Mouse (Mus musculus) lung, embryonic 14.5 days (tissue): ENCODE data around the gene C1qtnf5. TPM values are rescaled to one million over a fixed set of nuclear protein-coding genes. Genes with fewer than 3 reads are reported as not detected.

ENCODE experiments used
- ATAC-seq: fragments of 200-750 bp; cut with Nextera tagmentation; 2 replicates; pipeline ENCODE4 v1.8.0; 2017; ENCODE audit warnings: mild to moderate bottlenecking, moderate TSS enrichment, moderate library complexity; ENCODE audit not compliant: insufficient read depth
- DNase-seq: peaks from one replicate; pipeline ENCODE4 v3.0.0-alpha.2; 2015
- H3K27ac ChIP-seq: fragments of 300-500 bp; sonication (generic); 2 replicates; pipeline ENCODE4 v1.5.1; 2014; ENCODE audit warnings: low read depth, mild to moderate bottlenecking, moderate library complexity
- H3K27me3 ChIP-seq: fragments of 300-500 bp; sonication (generic); 2 replicates; pipeline ENCODE4 v1.6.1; 2014; ENCODE audit warnings: low read length, control low read depth; ENCODE audit not compliant: insufficient read depth
- H3K36me3 ChIP-seq: fragments of 300-500 bp; sonication (generic); 2 replicates; pipeline ENCODE4 v1.6.1; 2014; ENCODE audit warnings: control low read depth; ENCODE audit not compliant: insufficient read depth
- H3K4me1 ChIP-seq: fragments of 300-500 bp; sonication (generic); 2 replicates; pipeline ENCODE4 v1.6.1; 2014; ENCODE audit warnings: antibody characterized with exemption, control low read depth; ENCODE audit not compliant: insufficient read depth
- H3K4me2 ChIP-seq: fragments of 300-500 bp; sonication (generic); 2 replicates; pipeline ENCODE4 v1.6.1; 2014; ENCODE audit warnings: mild to moderate bottlenecking
- H3K4me3 ChIP-seq: fragments of 300-500 bp; sonication (generic); 2 replicates; pipeline ENCODE4 v1.5.1; 2014; ENCODE audit warnings: low read depth, low read length
- H3K9ac ChIP-seq: fragments of 300-500 bp; sonication (generic); 2 replicates; pipeline ENCODE4 v1.6.1; 2014
- H3K9me3 ChIP-seq: fragments of 300-500 bp; sonication (generic); 2 replicates; pipeline ENCODE4 v1.6.1; 2016; ENCODE audit warnings: low read depth, low read length, control low read depth
- CTCF ChIP-seq: IDR thresholded peaks from 2 replicates; pipeline ENCODE4 v1.5.1; 2016; ENCODE audit warnings: antibody characterized with exemption, low read depth
- WGBS: fragments of 180-500 bp; shearing (Covaris S2); extraction: QIAGEN DNeasy Blood & Tissue Kit; methylation state at CpG from one replicate; pipeline ENCODE4 v1.1.7; 2014; 5-methylcytosine and 5-hydroxymethylcytosine counted together
- polyA plus RNA-seq: library from polyadenylated mRNA; unstranded; fragments of >200 nt; fragmentation: Nextera tagmentation; extraction: Ambion mirVana; gene quantifications from 2 replicates; pipeline ENCODE4 v1.2.1, GENCODE M21; 2014

The C1qtnf5 gene
- polyA plus RNA-seq, 1 experiment from 2014 or later: 5.0 TPM

DNA sequence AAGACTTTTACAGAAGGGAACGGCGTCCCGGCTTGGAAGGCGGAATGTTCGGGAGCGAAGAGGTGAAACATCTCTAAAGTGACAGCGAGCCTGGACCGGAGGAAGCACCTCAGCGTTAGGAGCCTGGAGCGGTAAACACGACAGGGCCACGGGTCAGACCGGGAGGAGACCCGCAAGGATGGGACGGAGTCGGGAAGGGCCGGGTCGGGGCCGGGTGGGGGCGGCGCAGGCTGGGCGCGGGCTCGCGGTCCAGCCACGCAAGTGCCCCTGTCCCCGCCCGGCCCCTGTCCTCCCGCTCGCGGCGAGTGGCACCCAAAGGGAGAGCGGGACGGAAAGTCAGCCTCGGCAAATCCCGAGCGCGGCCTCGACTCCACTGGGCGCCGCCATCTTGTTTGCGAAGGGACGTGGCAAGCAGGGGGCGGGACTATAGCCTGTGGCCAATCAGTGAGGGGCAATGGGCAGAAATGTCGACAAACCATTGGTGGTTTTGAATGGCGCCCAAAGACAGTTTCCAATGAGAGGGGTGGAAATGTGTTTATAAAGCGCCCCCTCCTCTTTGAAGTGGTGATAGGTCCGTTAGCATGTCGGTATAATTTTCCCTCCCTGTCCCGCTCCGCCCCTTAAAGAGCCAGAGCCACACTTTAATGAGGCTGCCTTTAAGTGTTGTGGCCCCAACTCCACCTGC is 6.2 kb downstream of the C1qtnf5 start, which contains the start of the genes Gm49380 and Rnf26:
Gene Gm49380, minus strand, starts transcription at position 396 of the 685 bp plus-strand sequence.
Gene Rnf26, minus strand, starts transcription at position 413 of the 685 bp plus-strand sequence.
- Histone ChIP-seq H3K36me3 (peaks cover 21% of the 10 kb centered on the region), H3K27me3 (no peaks in the 10 kb centered on the region), H3K4me1 (peaks cover 11% of the 10 kb centered on the region), H3K4me2 (peak within 1 kb of the TSS; percentile 60), H3K9me3 (no peaks in the 10 kb centered on the region), H3K9ac (peak within 1 kb of the TSS; percentile 82), H3K4me3 (peak within 1 kb of the TSS; percentile 74), H3K27ac (peak within 1 kb of the TSS; percentile 72)
- under 1% methylated on average over 50 of the region's 51 CpGs for WGBS
- no peak for TF ChIP-seq CTCF
- ATAC-seq (peak; percentile 94), DNase-seq (peak; percentile 98)

DNA sequence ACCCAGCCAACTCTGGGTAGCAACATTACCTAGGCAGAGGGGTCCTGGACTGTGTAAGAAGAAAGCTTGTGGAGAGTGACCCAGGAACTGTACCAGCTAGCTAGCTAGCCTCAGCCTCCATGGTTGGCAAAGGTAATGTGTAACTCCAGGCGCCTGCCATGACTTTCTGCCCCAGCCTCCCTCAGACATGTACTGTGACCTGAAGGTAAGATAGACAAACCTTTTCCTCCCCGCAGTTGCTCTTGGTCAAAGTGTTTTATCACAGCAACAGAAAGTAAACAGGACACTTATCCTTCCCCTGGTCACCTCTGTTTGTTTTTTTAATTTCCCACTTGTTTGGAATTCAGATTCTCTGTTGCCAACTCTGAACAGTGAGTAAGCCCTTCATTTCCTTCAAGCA is 7.4 kb downstream of the C1qtnf5 start:
- Histone ChIP-seq H3K9me3 (no peaks in the 10 kb centered on the region), H3K27me3 (no peaks in the 10 kb centered on the region), H3K9ac (no peak overlapping the region), H3K36me3 (peaks cover 10% of the 10 kb centered on the region; the same call in 1 of the 2 replicates), H3K4me1 (peaks cover 7% of the 10 kb centered on the region), H3K4me3 (no peak overlapping the region), H3K27ac (no peak overlapping the region), H3K4me2 (peak overlapping the region; percentile 53; the same call in 1 of the 2 replicates)
- DNase-seq (no peak), ATAC-seq (no peak)
- 58% methylated on average over 2 of the region's 2 CpGs for WGBS
- TF ChIP-seq CTCF: no peak

DNA sequence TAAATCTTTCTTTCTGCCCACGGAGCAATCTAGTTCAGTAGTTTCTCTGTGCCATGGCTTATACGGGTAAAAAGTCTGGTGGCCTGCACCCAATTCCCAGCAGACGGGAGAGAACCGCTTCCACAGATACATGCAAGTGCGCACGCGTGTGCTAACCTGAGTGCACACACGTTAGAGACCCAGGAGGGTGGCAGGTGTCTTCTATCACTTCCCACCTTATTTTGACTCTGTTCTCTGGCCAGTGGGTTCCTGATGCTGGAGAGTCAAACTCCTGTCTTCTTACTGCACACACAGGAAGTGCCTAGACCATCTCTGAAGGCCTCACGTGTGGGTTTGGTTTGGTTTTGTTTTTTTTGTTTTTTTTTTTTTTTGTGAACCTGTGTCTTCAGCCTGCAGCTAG is 8.6 kb downstream of the C1qtnf5 start:
- no peak overlapping the region for H3K4me3 ChIP-seq
- no peaks in the 10 kb centered on the region for H3K27me3 ChIP-seq
- WGBS: 78% methylated on average over 9 of the region's 9 CpGs
- ATAC-seq (no peak), DNase-seq (no peak)
- no peaks in the 10 kb centered on the region for H3K4me1 ChIP-seq
- H3K9ac ChIP-seq: no peak overlapping the region
- H3K36me3 ChIP-seq: peaks cover under 1% of the 10 kb centered on the region; the same call in 1 of the 2 replicates
- TF ChIP-seq CTCF: no peak
- no peak overlapping the region for H3K27ac ChIP-seq
- H3K4me2 ChIP-seq: no peak overlapping the region
- no peaks in the 10 kb centered on the region for H3K9me3 ChIP-seq

DNA sequence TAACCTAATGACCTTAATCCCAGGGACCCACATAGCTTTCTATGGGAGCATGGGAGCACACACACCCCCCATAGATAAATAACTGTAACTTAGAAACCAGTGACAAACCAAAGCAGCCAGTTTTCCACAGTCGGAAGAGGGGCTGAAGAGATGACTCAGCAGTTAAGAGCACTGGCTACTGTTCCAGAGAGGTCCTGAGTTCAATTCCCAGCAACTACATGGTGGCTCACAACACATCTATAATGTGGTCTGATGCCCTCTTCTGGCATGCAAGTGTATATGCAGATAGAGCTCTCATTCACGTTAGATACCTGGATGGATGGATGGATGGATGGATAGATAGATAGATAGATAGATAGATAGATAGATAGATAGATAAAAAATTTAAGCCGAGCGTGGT is 9.1 kb downstream of the C1qtnf5 start:
- no peaks in the 10 kb centered on the region for H3K4me1 ChIP-seq
- H3K4me2 ChIP-seq: no peak overlapping the region
- H3K9me3 ChIP-seq: no peaks in the 10 kb centered on the region
- peak; percentile 36 for TF ChIP-seq CTCF
- no peaks in the 10 kb centered on the region for H3K27me3 ChIP-seq
- no peak overlapping the region for H3K4me3 ChIP-seq
- WGBS: 89% methylated on average over 4 of the region's 4 CpGs
- no peak overlapping the region for H3K27ac ChIP-seq
- H3K36me3 ChIP-seq: no peaks in the 10 kb centered on the region
- no peak overlapping the region for H3K9ac ChIP-seq
- DNase-seq (no peak), ATAC-seq (no peak)

DNA sequence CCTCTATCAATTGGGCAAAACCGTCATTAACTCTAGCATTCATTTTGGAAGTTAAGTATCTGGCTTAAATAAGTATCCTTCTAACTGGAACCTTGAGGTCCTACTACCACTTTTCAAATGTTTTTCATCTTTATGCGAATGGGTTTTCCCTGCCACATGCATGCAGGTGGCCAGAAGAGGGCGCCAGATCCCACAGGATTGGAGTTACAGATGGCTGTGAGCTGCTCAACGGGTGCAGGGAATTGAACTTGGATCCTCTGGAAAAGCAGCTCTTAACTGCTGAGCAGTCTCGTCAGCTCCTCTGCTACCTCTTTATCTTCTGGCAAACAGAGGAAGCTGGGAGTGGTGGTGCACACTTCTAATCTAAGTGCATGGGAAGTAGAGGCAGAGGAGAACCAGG is 12.0 kb downstream of the C1qtnf5 start:
- Histone ChIP-seq H3K27ac (no peak overlapping the region), H3K27me3 (no peaks in the 10 kb centered on the region), H3K9me3 (no peaks in the 10 kb centered on the region), H3K4me1 (no peaks in the 10 kb centered on the region), H3K9ac (no peak overlapping the region), H3K4me3 (no peak overlapping the region), H3K36me3 (no peaks in the 10 kb centered on the region), H3K4me2 (no peak overlapping the region)
- DNase-seq: peak; percentile 52
- 57% methylated on average over 5 of the region's 5 CpGs for WGBS
- no peak for ATAC-seq
- peak; percentile 67 for TF ChIP-seq CTCF

DNA sequence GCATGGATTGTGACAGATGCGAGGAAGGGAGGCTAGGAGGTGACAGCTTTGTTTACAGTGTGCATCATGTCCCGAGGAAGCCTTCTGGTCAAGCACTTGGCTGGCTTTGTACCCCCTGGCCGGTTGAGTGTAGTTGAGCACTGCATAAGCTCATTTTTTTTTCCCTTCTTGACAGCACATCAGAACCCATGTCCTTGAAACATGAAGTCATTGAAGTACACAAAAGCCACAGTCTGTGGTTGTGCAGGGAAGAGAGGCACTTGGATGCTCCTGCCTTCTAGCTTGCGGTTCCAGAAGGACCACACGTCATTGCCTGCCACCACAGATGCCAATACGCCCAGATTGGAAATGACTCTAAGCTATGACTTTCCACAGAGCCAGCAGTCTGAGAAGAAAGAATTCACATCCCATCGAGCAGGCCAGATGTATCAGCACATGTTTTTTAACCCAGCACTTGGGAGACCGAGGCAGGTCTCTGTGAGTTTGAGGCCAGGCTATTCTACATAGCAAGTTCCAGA is 13.0 kb downstream of the C1qtnf5 start:
- H3K27me3 ChIP-seq: no peaks in the 10 kb centered on the region
- TF ChIP-seq CTCF: no peak
- no peak for ATAC-seq
- no peak overlapping the region for H3K9ac ChIP-seq
- WGBS: 58% methylated on average over 8 of the region's 8 CpGs
- no peak overlapping the region for H3K27ac ChIP-seq
- no peak overlapping the region for H3K4me2 ChIP-seq
- H3K4me3 ChIP-seq: no peak overlapping the region
- H3K4me1 ChIP-seq: no peaks in the 10 kb centered on the region
- H3K36me3 ChIP-seq: no peaks in the 10 kb centered on the region
- DNase-seq: no peak
- no peaks in the 10 kb centered on the region for H3K9me3 ChIP-seq

DNA sequence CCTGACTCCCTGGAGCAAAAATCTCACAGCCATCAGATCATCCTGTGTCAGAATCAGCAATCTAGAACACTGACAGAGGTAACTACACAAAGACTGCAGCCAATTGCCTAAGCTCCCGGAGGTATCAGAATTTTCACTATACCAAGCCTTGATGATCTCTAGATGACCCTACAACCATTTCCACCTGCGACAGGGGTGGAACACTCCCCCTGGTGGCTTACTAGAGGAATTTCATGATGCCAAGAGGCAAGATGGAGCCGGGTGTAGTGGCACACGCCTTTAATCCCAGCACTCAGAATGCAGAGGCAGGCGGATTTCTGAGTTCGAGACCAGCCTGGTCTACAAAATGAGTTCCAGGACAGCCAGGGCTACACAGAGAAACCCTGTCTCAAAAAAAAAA is 17.3 kb downstream of the C1qtnf5 start:
- no peaks in the 10 kb centered on the region for H3K36me3 ChIP-seq
- no peak overlapping the region for H3K4me3 ChIP-seq
- WGBS: 69% methylated on average over 6 of the region's 6 CpGs
- no peak overlapping the region for H3K4me2 ChIP-seq
- peak; percentile 60 for TF ChIP-seq CTCF
- no peak overlapping the region for H3K27ac ChIP-seq
- H3K27me3 ChIP-seq: no peaks in the 10 kb centered on the region
- H3K4me1 ChIP-seq: 0 out of 2 replicates have a peak, but pooled peaks cover 5% of the 10 kb centered on the region
- no peak overlapping the region for H3K9ac ChIP-seq
- no peak for ATAC-seq
- H3K9me3 ChIP-seq: no peaks in the 10 kb centered on the region
- DNase-seq: no peak
